Mouse (Mus musculus): ENCODE results near the gene Hist1h1d.

DNA sequence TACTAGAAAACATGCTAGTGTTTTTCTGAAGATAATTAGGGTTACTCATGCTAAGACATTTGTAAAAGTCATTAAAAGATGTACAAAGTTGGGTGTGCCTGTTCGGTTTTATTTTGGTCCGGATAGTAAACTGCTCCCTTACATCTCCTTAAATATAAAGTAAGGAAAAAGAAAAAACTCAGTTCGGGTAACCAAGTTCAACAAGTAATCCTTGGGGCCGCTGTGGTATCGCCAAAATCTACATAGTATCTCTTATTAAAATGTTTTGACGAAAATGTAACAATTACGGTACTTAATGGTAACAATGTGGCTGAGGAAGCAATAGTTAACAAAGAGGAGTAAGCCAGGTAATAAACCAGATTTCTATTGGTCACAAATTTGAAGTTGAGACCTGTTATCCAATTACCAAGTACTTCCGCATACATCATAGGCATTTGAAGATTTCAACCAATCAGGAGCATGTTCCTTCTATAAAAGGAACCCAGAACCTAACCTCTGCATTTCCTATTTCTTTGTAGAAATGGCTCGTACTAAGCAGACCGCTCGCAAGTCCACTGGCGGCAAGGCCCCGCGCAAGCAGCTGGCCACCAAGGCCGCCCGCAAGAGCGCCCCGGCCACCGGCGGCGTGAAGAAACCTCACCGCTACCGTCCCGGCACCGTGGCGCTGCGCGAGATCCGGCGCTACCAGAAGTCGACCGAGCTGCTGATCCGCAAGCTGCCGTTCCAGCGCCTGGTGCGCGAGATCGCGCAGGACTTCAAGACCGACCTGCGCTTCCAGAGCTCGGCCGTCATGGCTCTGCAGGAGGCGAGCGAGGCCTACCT, 8.9 kb upstream of the Hist1h1d start, which contains the start of gene Hist1h3f:
- TF ChIP-seq GATA1 (IDR thresholded peaks at IDR 0.05; ENCODE audit: borderline replicate concordance, low read length) (no peak), GATA2 (IDR thresholded peaks at IDR 0.05; ENCODE audit: borderline replicate concordance, low read depth, low read length) (no peak), CTCF (IDR thresholded peaks at IDR 0.05; ENCODE audit: low read depth, low read length) (no peak)

All from G1E (cell line).